Mouse (Mus musculus): ENCODE data around the gene Hmgb1.
A peak's percentile ranks its signal among the peaks of the same experiment; 100 is the strongest.

The Hmgb1 gene

GRCm38 (mm10) chr5:149062833-149063232, 121.5 kb downstream of the Hmgb1 start:
- no peak for DNase-seq (ENCODE audit: low spot score)

DNA sequence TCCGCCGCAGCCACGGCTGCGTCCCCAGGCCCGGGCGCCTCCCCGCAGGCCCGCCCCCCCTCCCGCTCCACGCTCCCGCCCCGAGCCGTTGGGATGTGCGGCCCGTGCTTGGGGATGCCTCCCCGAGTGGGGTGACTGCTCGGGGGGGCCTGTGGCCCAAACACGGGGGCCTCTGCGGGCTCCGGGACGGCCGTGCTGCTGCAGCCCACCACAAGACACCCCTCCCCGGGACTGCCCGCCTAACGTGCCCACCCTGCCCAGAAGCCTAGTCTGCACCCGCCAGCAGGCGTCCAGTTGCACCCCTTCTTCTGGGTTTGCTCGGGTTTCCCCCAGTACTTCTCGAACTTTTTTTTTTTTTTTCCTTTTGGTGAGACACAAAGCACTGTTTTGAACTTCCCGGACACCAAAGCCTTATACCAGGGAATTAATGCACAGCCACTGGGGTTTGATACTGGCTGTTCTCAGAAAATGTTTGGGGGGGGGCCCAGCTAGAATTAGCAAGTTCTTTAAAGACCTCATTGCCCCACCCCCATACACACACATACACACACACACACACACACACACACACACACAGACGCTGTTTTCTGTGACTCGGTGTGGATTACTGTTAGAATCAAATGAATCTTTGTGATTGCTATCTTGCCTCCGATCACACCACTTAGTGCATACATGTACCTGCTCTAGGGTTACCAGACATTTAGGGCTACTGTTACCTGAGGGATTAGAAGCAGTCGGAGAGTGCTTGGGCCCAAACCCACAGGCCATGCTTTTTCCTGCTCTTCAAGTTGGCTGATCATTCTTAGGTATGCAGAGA, 130.7 kb downstream of the Hmgb1 start:
- DNase-seq (ENCODE audit: low spot score), result no peak

DNA sequence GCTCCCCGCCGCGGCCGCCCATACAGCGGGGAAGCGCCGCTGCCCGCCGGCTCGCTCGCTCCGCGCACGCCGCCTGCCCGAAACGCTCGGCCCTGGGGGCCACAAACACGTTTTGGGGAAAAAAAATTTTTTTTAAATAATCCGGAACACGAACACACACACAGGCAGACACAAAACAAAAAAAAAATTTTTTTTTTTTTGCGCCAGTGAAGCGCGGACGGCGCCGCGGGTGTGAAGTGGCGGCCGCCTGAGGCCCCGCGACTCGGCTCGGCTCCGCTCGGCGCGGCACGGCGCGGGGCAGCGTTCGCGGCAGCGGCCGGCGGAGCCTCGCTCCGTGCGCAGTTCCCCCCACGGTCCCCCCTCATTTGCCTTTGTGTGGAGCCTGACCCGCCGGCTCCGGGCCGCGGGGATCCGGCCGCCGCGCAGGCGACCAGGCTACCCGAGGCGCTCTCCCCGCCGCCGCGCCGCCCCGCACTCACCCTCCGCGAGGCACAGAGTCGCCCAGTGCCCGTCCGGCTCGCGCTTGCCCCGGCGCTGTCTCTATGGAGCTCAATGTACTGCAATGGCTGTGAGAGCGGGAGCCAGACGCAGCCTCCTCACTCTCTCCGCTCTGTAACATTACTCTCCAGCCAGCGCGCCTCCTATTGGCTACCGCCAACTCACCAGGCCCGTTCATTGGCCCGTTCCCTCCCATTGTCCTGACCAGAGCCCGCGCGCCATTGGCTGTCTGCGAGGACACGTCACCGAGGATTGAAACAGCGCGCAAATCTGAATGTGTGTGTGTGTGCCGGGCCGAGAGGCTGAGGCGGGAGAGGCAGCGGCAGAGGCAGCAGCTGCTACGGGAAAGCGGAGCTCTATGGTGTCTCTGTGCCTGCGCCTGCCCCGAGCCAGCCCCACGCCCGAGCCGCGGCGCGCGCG, 131.6 kb downstream of the Hmgb1 start:
- DNase-seq (ENCODE audit: low spot score), result peak; percentile 97

- DNase-seq (ENCODE audit: low spot score), result peak; percentile 56
These were observed 132.5 kb downstream of the Hmgb1 start for GRCm38 (mm10) chr5:149051571-149052420.

DNA sequence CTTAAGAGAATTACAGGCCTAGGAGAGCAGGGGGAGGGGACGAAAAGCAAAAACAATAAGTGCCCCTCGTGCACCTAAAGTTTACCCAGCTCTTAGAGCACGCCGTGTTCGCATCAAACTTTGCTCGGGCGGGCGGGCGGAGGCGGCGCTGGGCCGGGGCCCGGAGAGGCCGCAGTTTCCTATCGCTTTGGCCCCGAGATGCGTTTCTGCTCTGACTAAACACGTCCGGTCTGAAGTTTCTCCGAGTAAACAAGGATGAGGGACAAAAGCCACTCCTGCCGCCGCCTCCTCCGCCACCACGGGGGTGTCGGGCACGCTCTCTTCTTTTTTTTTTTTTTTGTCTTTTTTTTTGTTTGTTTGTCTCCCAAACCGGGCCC, 133.1 kb downstream of the Hmgb1 start:
- no peak for DNase-seq (ENCODE audit: low spot score)

GRCm38 (mm10) chr5:149050588-149051160, 133.6 kb downstream of the Hmgb1 start:
- DNase-seq (ENCODE audit: low spot score), result no peak

DNA sequence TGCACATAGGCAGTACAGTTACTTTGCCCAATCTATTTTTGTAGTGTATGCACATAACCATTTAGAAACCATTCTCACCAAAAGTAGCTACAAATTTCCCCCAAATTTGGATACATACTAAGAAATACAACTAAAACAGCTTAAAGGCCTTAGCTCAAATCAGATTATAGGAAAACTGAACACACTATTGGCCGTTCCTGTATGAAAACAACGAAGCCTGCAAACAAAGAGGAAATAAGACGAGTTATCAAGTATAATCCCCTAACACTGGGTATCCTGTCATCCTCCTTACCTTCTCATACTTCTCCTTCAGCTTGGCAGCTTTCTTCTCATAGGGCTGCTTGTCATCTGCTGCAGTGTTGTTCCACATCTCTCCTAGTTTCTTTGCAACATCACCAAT, 134.9 kb downstream of the Hmgb1 start:
- no peak for DNase-seq (ENCODE audit: low spot score)

GRCm38 (mm10) chr5:149048961-149049360, 135.3 kb downstream of the Hmgb1 start:
- DNase-seq (ENCODE audit: low spot score), result no peak

- no peak for DNase-seq (ENCODE audit: low spot score)
These were observed 137.6 kb downstream of the Hmgb1 start for GRCm38 (mm10) chr5:149046650-149047049.

DNA sequence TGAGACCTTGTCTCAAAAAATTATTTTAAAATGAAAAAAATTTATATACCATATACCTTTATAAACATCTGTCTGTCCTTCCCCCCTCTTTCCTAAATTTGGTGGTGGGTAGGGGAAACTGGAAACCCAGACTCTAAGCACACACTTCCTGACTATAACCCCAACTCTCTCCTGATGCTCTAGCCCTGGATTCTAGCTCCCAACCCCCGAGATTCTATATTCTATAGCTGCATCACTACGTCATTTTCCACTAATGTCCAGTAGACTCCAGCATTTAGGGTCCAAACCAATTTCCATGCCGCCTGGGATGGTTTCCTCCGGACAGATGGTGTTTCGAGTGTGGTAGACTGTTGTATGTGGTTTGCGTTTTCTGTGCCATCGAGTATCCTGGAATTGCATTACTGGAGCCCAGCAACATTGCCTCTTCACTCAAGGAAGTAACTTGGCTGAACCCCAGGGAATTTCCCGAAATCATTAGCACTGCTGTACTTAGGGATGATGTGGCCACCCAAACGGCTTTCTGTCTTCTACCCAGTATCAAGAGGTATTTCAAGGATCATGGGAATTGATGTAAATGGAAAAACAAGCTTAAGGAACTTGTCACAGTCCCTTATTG, 138.7 kb downstream of the Hmgb1 start:
- DNase-seq (ENCODE audit: low spot score), result no peak

DNA sequence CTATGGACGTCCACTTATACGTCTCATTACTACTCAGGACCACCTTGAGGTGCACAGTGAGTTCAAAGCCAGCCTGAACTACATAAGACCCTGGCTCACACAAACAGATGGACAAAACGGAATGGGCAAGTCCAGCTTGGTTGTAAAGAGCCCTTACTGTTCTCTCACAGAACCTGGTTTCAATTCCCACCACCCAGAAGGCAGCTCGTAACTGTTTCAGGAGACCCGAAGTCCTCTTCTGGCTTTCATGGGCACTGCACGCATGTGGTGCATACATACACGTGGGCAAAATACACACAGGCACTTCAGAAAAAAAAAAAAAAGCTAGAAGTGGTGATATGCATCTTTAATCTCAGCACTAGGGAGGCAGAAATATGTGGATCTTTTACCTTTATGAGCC, 139.2 kb downstream of the Hmgb1 start:
- no peak for DNase-seq (ENCODE audit: low spot score)

DNA sequence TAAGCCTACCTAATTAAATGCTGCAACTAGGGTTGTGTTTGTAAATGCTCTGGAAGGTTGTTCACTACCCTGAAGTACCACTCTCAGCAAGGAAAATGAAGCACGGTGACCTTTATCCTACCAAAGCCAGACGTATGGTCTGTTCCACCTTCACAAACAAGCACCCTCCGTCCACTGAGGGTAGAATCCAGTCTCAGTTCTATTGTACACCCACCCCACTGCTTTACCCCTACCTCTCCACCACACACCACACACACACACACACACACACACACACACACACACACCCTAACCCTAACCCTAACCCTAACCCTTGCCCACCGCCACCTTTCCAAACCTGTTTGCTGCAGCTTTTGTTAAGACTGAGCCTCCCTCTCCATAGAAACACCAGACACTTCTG, 140.2 kb downstream of the Hmgb1 start:
- DNase-seq (ENCODE audit: low spot score), result no peak

- no peak for DNase-seq (ENCODE audit: low spot score)
These were observed 141.0 kb downstream of the Hmgb1 start for GRCm38 (mm10) chr5:149043240-149043639.

GRCm38 (mm10) chr5:149039825-149040224, 144.5 kb downstream of the Hmgb1 start:
- DNase-seq (ENCODE audit: low spot score), result no peak

DNA sequence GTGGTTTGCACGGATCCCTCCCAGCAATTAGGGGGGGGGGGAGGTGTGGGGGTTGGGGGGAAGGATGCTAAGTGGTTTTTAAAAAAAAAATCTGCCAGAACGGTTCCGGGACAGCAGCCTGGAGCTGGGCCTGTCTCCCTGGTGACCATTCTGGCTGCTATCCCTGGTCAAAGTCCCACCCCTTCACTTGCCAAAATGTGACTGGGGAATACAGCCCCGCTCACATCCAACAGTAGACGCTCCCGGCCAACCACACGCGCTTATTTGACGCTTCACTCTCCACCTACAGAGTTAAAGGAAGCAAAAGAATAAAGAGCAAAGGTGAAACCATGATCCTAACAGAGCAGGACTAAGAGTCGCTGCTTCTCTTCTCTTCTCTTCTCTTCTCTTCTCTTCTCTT, 146.6 kb downstream of the Hmgb1 start:
- no peak for DNase-seq (ENCODE audit: low spot score)

DNA sequence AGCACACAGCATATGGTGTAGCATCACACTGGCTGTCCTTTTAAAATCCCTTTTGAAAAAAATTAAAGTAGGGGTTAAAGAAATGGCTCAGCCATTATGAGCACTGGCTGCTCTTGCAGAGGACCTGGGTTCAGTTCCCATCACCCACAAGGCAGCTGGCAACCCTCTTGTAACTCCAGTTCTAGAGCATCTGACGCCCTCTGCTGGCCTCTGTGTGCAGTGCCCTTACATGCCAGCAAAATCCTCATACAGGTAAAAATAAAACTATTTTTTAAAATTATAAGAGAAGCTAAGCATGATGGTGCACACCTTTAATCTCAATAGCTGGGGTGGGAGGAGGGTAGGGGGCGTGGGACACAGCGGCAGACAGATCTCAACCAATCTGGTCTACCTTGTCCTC, 147.4 kb downstream of the Hmgb1 start:
- no peak for DNase-seq (ENCODE audit: low spot score)

GRCm38 (mm10) chr5:149032438-149032837, 151.9 kb downstream of the Hmgb1 start:
- DNase-seq (ENCODE audit: low spot score), result no peak

DNA sequence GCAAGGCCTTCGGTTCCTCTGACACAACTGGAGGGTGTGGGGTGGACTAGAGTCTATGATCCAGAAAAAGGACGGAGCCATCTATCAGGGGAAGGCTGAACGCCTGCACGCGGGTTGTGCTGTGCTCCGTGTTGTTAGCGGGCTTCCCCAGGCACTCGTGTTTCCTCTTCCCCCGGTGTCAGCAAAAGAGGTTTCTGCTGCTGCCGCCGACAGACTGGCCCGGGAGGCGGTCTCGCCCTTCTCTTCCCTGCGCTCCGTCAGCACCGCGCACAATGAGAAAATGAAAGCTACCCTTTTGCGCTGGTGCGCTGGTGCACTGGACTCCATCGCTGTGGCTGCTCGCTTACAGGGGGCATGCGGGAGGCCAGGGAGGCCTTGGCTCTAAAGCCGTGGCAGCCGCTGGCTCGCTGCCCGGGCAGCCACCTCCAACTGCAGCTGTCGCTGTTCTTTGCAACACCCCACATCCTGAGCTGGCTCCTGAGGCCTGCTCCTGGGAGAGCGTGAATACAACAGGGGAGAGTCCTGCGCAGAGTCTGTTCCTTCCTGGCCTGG, 153.0 kb downstream of the Hmgb1 start:
- no peak for DNase-seq (ENCODE audit: low spot score)

DNA sequence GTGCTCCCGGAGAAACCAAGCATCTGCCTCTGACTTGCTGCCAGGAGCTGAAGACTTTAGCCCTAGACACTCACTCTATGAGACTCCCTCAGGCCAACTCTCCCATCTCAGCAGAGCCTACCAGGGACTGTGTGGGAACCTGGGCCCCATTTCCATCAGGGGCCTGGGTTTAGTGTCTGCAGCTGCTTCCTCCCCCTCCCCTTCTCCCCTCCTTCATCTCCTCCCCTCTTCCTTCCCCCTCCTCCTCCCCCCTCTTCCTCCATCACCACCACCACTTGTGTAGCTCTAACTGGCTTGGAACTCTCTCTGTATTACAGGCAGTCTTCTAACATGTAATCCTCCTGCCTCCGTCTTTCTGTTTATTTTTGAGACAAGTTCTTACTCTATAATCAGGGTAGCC, 154.2 kb downstream of the Hmgb1 start:
- DNase-seq (ENCODE audit: low spot score), result no peak

- no peak for DNase-seq (ENCODE audit: low spot score)
These were observed 155.9 kb downstream of the Hmgb1 start for GRCm38 (mm10) chr5:149028394-149028793.

- DNase-seq (ENCODE audit: low spot score), result no peak
These were observed 156.9 kb downstream of the Hmgb1 start for GRCm38 (mm10) chr5:149027389-149027788.

Data from urinary bladder, postnatal 10 days (tissue).